Mouse (Mus musculus): ENCODE results near the gene Fam3c.

The Fam3c gene

DNA sequence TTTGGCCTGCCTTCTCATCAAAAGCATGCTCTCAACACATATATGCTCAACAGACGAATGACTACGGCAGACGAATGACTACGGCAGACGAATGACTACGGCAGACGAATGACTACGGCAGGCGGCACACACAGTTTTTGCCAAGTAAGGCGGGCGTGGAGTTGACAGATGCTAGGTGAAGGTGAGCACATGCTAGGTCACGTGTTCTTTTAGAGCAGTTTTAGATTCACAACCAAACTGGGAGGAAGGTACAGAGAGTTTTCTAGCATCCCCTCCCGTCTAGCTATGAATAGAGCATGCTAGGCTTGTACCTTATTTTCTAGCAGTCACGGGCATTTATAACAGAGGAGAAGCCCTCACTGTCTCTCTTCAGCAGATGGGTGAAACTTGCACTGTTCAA is 15.3 kb downstream of the Fam3c start:
- TF ChIP-seq GATA4 (IDR thresholded peaks at IDR 0.05; ENCODE audit: insufficient replicate concordance, low read length) = no peak

GRCm38 (mm10) chr6:22339763-22340542 is 16.1 kb downstream of the Fam3c start:
- TF ChIP-seq GATA4 (IDR thresholded peaks at IDR 0.05; ENCODE audit: insufficient replicate concordance, low read length) = no peak

DNA sequence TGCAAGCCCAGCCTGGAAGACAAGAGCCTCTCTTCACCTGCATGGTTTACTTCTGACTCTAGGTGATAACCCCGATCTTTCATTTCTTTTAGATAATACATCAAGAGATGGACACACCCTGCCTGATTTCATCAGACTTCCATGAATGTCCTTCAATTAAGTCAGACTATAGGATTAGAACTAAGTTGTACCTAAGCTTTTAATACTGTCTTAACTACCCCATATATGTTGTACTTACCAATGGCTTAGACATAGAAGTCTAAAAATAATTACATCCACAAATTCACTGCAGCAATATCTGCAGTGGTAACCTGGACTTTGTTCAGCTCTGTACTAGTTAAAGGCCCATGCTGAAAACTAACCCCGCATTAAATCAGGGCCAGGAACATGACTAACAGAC is 23.5 kb downstream of the Fam3c start:
- TF ChIP-seq GATA4 (IDR thresholded peaks at IDR 0.05; ENCODE audit: insufficient replicate concordance, low read length) = no peak

GRCm38 (mm10) chr6:22330169-22330960 is 25.7 kb downstream of the Fam3c start:
- no peak for TF ChIP-seq GATA4 (IDR thresholded peaks at IDR 0.05; ENCODE audit: insufficient replicate concordance, low read length)

DNA sequence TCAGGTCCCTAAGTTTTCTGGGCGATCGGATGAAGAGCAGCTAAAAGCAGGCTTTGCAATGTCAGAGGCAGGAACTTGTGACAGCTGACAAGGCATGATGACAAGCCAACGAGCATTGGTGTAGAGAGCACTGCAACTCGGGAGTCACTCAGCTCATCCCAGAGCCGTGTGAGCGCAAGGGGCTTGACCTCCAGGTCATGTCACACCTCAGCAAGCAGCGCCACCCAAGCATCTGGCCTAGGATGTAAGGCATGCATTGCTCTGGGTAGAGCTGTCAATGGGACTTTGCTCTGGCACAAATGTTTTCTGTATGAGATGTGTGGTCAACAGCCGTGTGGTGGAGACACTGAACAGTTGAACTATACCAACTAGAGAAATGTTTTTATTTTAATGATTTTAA is 28.1 kb downstream of the Fam3c start:
- no peak for TF ChIP-seq GATA4 (IDR thresholded peaks at IDR 0.05; ENCODE audit: insufficient replicate concordance, low read length)

- TF ChIP-seq GATA4 (IDR thresholded peaks at IDR 0.05; ENCODE audit: insufficient replicate concordance, low read length) = no peak
Observed at GRCm38 (mm10) chr6:22327091-22327490, 29.0 kb downstream of the Fam3c start.

GRCm38 (mm10) chr6:22326289-22326688 is 29.8 kb downstream of the Fam3c start:
- TF ChIP-seq GATA4 (IDR thresholded peaks at IDR 0.05; ENCODE audit: insufficient replicate concordance, low read length) = no peak

DNA sequence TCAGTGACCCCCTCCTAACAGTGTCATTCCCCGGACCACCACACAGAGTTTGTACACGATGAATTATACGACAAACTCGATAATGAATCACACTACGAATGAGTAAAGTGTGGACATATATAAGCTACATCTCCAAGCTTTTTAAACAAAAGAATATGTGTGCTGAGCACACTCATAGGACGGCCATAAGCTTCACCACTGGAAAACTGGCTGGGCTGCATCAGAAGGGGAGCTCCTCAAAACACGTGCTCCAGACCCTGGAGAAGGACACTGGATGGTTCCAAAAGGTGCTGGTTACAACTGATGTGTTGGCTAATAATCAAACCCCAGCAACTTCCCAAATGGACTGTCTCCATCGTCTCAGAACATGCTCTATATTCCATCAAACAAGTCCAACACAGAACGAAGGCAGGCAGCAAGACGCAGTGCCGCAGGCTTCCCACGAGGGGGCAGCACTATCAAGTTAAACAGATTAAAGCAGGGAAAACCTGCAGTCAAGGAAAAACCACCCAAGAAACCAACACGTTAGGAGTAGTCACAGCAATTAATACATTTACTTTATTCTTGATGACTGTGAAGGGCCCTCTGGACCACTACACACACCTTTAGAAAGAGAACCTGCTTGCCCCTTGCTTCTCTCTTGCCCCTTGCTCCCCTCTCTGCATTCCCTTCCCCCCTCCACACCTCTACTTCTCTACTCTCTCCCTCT is 30.5 kb downstream of the Fam3c start:
- no peak for TF ChIP-seq GATA4 (IDR thresholded peaks at IDR 0.05; ENCODE audit: insufficient replicate concordance, low read length)

DNA sequence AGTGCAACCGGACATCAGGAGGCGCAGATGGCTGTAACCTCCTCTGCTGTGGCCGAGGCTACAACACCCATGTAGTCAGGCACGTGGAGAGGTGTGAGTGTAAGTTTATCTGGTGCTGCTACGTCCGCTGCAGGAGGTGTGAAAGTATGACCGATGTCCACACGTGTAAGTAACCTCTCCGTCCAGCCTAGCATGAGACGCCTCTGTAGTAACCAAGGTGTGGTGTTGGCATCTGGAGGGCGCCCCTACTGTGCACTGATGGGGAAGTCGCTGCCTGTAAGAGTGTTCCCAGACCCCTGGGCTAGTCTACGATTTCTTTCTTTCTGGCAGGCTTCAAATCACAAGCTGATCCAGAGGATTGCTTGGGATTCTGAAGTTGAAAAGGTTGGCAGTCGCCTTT is 58.0 kb downstream of the Fam3c start:
- TF ChIP-seq GATA4 (IDR thresholded peaks at IDR 0.05; ENCODE audit: insufficient replicate concordance, low read length) = no peak

- no peak for TF ChIP-seq GATA4 (IDR thresholded peaks at IDR 0.05; ENCODE audit: insufficient replicate concordance, low read length)
Observed at GRCm38 (mm10) chr6:22297028-22297427, 59.0 kb downstream of the Fam3c start.

DNA sequence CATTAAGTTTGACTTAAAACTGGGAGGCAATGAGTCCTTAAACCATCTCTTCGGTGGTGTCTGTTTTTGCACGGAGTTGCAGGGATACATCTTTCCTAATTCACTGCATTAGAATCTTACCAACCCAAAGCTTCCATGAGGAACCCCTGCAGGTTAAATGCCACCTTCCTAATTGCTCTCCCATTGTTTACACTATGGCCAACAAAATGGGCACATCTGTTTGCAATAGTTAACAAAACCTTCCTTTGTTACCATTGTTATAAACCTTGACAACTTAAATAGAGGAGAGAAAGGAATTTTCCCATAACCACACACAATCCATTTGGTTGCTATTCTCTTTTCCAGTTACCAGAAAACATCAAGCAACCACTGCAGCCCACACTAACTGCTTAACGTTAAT is 62.1 kb downstream of the Fam3c start:
- TF ChIP-seq GATA4 (IDR thresholded peaks at IDR 0.05; ENCODE audit: insufficient replicate concordance, low read length) = no peak

DNA sequence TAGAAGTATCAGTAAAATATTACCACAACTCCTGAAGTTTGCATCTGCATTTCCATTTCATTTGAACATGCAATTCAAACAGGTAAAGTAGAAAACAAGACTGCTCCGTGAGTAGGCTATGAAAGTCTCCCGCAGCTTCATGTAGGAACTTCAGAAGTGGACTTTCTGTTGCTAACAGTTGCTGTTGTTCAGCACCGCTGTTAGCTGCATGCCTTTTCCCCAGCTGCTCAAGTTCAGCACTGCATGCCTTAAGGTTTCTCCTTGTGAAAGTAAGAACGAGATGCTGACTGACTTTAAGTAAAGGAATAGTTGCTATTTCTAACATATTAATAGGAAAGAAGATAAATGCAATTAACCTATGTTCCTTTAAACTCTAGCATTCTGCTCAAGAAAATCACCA is 64.0 kb downstream of the Fam3c start:
- TF ChIP-seq GATA4 (IDR thresholded peaks at IDR 0.05; ENCODE audit: insufficient replicate concordance, low read length) = no peak

GRCm38 (mm10) chr6:22290790-22291189 is 65.3 kb downstream of the Fam3c start:
- no peak for TF ChIP-seq GATA4 (IDR thresholded peaks at IDR 0.05; ENCODE audit: insufficient replicate concordance, low read length)

DNA sequence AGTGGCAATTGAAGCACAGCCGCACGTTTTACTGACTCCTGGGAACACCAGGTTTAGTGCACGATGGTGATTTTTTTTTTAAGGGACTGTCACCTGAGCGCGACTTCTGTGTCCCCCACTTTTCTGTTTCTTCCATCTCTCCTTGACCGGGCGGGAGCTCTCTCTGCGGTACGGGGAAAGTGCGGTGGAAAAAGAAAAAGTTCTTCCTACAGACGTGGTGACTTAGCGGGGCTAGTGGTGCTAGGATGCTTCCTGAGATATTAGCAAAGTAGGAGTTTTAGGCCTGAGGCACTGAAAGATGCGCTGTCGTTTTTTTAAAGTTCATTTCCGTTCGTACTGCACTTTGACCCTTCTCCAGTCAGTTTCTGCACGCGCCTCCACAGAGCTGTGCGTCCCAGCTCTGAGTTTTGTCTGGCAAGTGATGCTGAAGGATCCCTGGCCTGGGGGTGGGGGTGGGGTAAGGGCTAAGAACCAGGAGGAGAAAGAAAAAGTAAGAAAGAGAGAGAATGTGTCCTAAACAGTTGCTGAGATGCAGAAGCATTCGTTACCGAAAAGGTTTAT is 66.5 kb downstream of the Fam3c start:
- no peak for TF ChIP-seq GATA4 (IDR thresholded peaks at IDR 0.05; ENCODE audit: insufficient replicate concordance, low read length)

- TF ChIP-seq GATA4 (IDR thresholded peaks at IDR 0.05; ENCODE audit: insufficient replicate concordance, low read length) = no peak
Observed at GRCm38 (mm10) chr6:22288737-22289460, 67.1 kb downstream of the Fam3c start.
